Mouse (Mus musculus) G1E (cell line): ENCODE measurements around the gene Ccdc102a. TPM values are rescaled to one million over a fixed set of nuclear protein-coding genes. Genes with fewer than 3 reads are reported as not detected.
"Not testable (repeated sequence)": the region's sequence is repeated elsewhere in the genome, so short reads cannot be mapped to it uniquely, and the experiment has no call there.

ENCODE experiments used
- ATAC-seq: 2 replicates; pipeline ENCODE4 v1.8.0; 2016; ENCODE audit warnings: mild to moderate bottlenecking; ENCODE audit not compliant: insufficient number of reproducible peaks, poor library complexity, low FRiP score, severe bottlenecking; ENCODE audit errors: extremely low read depth
- DNase-seq: peaks from one replicate; pipeline ENCODE4 v3.0.0; 2012; ENCODE audit warnings: low spot score
- H3K27me3 ChIP-seq: 2 replicates; pipeline ENCODE4 v1.6.1; 2012; ENCODE audit warnings: mild to moderate bottlenecking, low read length, inconsistent platforms; ENCODE audit not compliant: insufficient read depth
- H3K36me3 ChIP-seq: replicated peaks from 2 replicates; pipeline ENCODE3; 2012; ENCODE audit warnings: mild to moderate bottlenecking, inconsistent platforms
- H3K4me1 ChIP-seq: 2 replicates; pipeline ENCODE4 v1.6.1; 2012; ENCODE audit warnings: low read depth, low read length, inconsistent platforms, mixed read lengths; ENCODE audit not compliant: insufficient read depth
- H3K4me3 ChIP-seq: 2 replicates; pipeline ENCODE4 v1.5.1; 2012; ENCODE audit warnings: low read depth, mild to moderate bottlenecking, inconsistent platforms, low read length, moderate library complexity, mixed read lengths
- H3K9me3 ChIP-seq: replicated peaks from 2 replicates; pipeline ENCODE4 v1.6.1; 2012; ENCODE audit warnings: inconsistent platforms
- CTCF ChIP-seq: IDR thresholded peaks from 2 replicates; pipeline ENCODE4 v1.5.1; 2012; ENCODE audit warnings: low read depth, low read length, inconsistent platforms, mixed read lengths
- GATA1 ChIP-seq: IDR thresholded peaks from 2 replicates; pipeline ENCODE4 v1.6.1; 2012; ENCODE audit warnings: borderline replicate concordance, low read length, inconsistent platforms, mixed read lengths
- GATA2 ChIP-seq: IDR thresholded peaks from 2 replicates; pipeline ENCODE4 v1.6.1; 2012; ENCODE audit warnings: low read depth, low read length, inconsistent platforms, borderline replicate concordance
- POLR2AphosphoS5 ChIP-seq: IDR thresholded peaks from 2 replicates; pipeline ENCODE4 v1.6.1; 2012; ENCODE audit warnings: low read depth, low read length, inconsistent platforms; ENCODE audit not compliant: insufficient replicate concordance
- TAL1 ChIP-seq: conservative IDR thresholded peaks from 2 replicates; pipeline ENCODE4 v1.6.1; 2012; ENCODE audit warnings: low read depth, low read length, inconsistent platforms, mixed read lengths
- polyA plus RNA-seq: library from polyadenylated mRNA; stranded (reverse); fragments of >175 nt; gene quantifications from 2 replicates; pipeline ENCODE4 v1.2.3, GENCODE M21; 2012
- total RNA-seq, 2 experiments: library from RNA; stranded (forward) in 1 of 2; stranded (reverse) in 1 of 2; fragments of 200-1000 nt in 1 of 2; fragments of >200 nt in 1 of 2; fragmentation: Nextera tagmentation in 1 of 2; gene quantifications; 2 replicates each; pipeline ENCODE4 v1.2.3; 2014 to 2017

Ccdc102a gene
- total and polyA plus RNA-seq, 3 experiments = 3.3 to 20.5 (median 5.5) TPM

DNA sequence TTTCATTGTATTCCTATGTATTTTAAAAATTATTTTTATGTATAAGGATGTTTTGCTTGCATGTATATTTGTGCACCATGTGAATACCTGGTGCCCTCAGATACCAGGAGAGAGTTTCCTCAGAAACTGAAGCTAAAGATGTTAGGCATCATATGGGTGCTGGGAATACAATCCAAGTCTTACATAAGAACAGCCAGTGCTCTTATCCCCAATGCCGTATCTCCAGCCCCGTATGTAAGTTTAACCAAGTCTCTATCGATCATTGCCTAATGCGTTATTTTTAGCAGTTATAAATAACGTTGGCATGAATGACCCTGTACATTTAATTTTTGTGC, 60.9 kb downstream of the Ccdc102a start:
- H3K4me3 ChIP-seq = peak overlapping the region; percentile 93
- no peak for ATAC-seq
- no peak for TF ChIP-seq GATA2
- TF ChIP-seq TAL1 = no peak
- TF ChIP-seq CTCF = no peak
- TF ChIP-seq POLR2AphosphoS5 = no peak
- no peak for TF ChIP-seq GATA1
- H3K4me1 ChIP-seq = peaks cover 39% of the 10 kb centered on the region
- DNase-seq = no peak
- no peaks in the 10 kb centered on the region for H3K27me3 ChIP-seq
- H3K9me3 ChIP-seq = no peaks in the 10 kb centered on the region
- peaks cover 73% of the 10 kb centered on the region for H3K36me3 ChIP-seq

DNA sequence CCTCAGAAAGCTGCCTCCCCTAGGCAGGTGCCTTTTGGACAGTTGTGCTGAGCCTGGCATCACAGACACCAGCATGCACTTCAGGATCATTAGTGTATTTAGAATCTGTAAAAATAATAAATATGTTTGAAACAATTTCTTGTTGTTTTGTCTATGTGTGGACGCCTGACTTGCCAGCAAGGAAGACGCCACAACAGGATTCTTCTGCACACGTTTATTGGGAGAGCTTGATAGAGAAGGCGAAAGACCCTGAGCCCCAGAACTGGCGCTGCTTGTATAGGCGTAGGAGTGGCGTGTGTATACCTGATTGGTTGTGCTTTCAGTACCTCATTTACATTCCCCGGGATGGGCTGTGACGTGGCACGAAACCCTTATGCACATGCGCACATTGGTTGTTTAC, 63.1 kb downstream of the Ccdc102a start:
- Histone ChIP-seq H3K4me1 (peaks cover 21% of the 10 kb centered on the region), H3K36me3 (peaks cover 71% of the 10 kb centered on the region)
- not testable (repeated sequence) for H3K9me3 ChIP-seq, DNase-seq, ATAC-seq, H3K4me3 ChIP-seq, H3K27me3 ChIP-seq

Other genes starting within 250 kb of the Ccdc102a start
- not detected in 2 replicates for gene Pllp, start 221.8 kb downstream of the Ccdc102a start, total RNA-seq (2014; fragmentation: Nextera tagmentation)
- 0.12 and 0.22 TPM in 2 replicates for gene Pllp, start 221.8 kb downstream of the Ccdc102a start, total RNA-seq (2017)
- not detected in 2 replicates for gene Pllp, start 221.8 kb downstream of the Ccdc102a start, polyA plus RNA-seq
- not detected in 2 replicates for gene Ccl22, start 172.5 kb downstream of the Ccdc102a start, total RNA-seq (2014; fragmentation: Nextera tagmentation)
- gene Ccl22, start 172.5 kb downstream of the Ccdc102a start, total RNA-seq (2017) = 0.22 TPM in 1 of 2 replicates, not detected in the other
- 0.02 TPM in 1 of 2 replicates, not detected in the other for gene Ccl22, start 172.5 kb downstream of the Ccdc102a start, polyA plus RNA-seq
- gene Cx3cl1, start 146.1 kb downstream of the Ccdc102a start, total RNA-seq (2014; fragmentation: Nextera tagmentation) = not detected in 2 replicates
- gene Cx3cl1, start 146.1 kb downstream of the Ccdc102a start, total RNA-seq (2017) = 0.06 and 0.38 TPM in 2 replicates
- not detected in 2 replicates for gene Cx3cl1, start 146.1 kb downstream of the Ccdc102a start, polyA plus RNA-seq
- gene Ccl17, start 107.6 kb downstream of the Ccdc102a start, total RNA-seq (2014; fragmentation: Nextera tagmentation) = not detected in 2 replicates
- gene Ccl17, start 107.6 kb downstream of the Ccdc102a start, total RNA-seq (2017) = not detected in 2 replicates
- gene Ccl17, start 107.6 kb downstream of the Ccdc102a start, polyA plus RNA-seq = not detected in 2 replicates
- gene Coq9, start 79.8 kb downstream of the Ccdc102a start, total RNA-seq (2014; fragmentation: Nextera tagmentation) = 60.7 and 68.8 TPM in 2 replicates
- gene Coq9, start 79.8 kb downstream of the Ccdc102a start, total RNA-seq (2017) = 38.2 and 49.3 TPM in 2 replicates
- 109 and 133 TPM in 2 replicates for gene Coq9, start 79.8 kb downstream of the Ccdc102a start, polyA plus RNA-seq
- gene Ciapin1, start 79.7 kb downstream of the Ccdc102a start, total RNA-seq (2014; fragmentation: Nextera tagmentation) = 56.3 and 75.9 TPM in 2 replicates
- 54.0 and 61.0 TPM in 2 replicates for gene Ciapin1, start 79.7 kb downstream of the Ccdc102a start, total RNA-seq (2017)
- 450 and 629 TPM in 2 replicates for gene Ciapin1, start 79.7 kb downstream of the Ccdc102a start, polyA plus RNA-seq
- 92.6 and 95.8 TPM in 2 replicates for gene Polr2c, start 60.6 kb downstream of the Ccdc102a start, total RNA-seq (2014; fragmentation: Nextera tagmentation)
- 65.5 and 66.1 TPM in 2 replicates for gene Polr2c, start 60.6 kb downstream of the Ccdc102a start, total RNA-seq (2017)
- 18.5 and 33.8 TPM in 2 replicates for gene Polr2c, start 60.6 kb downstream of the Ccdc102a start, polyA plus RNA-seq
- gene Dok4, start 41.8 kb downstream of the Ccdc102a start, total RNA-seq (2014; fragmentation: Nextera tagmentation) = 0.53 and 3.7 TPM in 2 replicates
- gene Dok4, start 41.8 kb downstream of the Ccdc102a start, total RNA-seq (2017) = 0.93 and 1.2 TPM in 2 replicates
- gene Dok4, start 41.8 kb downstream of the Ccdc102a start, polyA plus RNA-seq = 0.51 and 0.72 TPM in 2 replicates
- 3.2 and 6.4 TPM in 2 replicates for gene Adgrg5, start 5.6 kb upstream of the Ccdc102a start, total RNA-seq (2014; fragmentation: Nextera tagmentation)
- gene Adgrg5, start 5.6 kb upstream of the Ccdc102a start, total RNA-seq (2017) = 0.76 and 0.87 TPM in 2 replicates
- gene Adgrg5, start 5.6 kb upstream of the Ccdc102a start, polyA plus RNA-seq = 1.9 and 2.9 TPM in 2 replicates
- gene Adgrg1, start 56.7 kb upstream of the Ccdc102a start, total RNA-seq (2014; fragmentation: Nextera tagmentation) = 339 and 345 TPM in 2 replicates
- gene Adgrg1, start 56.7 kb upstream of the Ccdc102a start, total RNA-seq (2017) = 54.0 and 57.7 TPM in 2 replicates
- gene Adgrg1, start 56.7 kb upstream of the Ccdc102a start, polyA plus RNA-seq = 211 and 229 TPM in 2 replicates
- gene Adgrg3, start 99.6 kb upstream of the Ccdc102a start, total RNA-seq (2014; fragmentation: Nextera tagmentation) = not detected in 2 replicates
- gene Adgrg3, start 99.6 kb upstream of the Ccdc102a start, total RNA-seq (2017) = 0.17 and 0.49 TPM in 2 replicates
- 0.10 and 0.12 TPM in 2 replicates for gene Adgrg3, start 99.6 kb upstream of the Ccdc102a start, polyA plus RNA-seq
- not detected in 2 replicates for gene Drc7, start 137.0 kb upstream of the Ccdc102a start, total RNA-seq (2014; fragmentation: Nextera tagmentation)
- gene Drc7, start 137.0 kb upstream of the Ccdc102a start, total RNA-seq (2017) = 0.05 TPM in 1 of 2 replicates, not detected in the other
- gene Drc7, start 137.0 kb upstream of the Ccdc102a start, polyA plus RNA-seq = 0.02 TPM in 1 of 2 replicates, not detected in the other
- gene Katnb1, start 163.1 kb upstream of the Ccdc102a start, total RNA-seq (2014; fragmentation: Nextera tagmentation) = 3.7 and 4.3 TPM in 2 replicates
- 14.3 and 18.1 TPM in 2 replicates for gene Katnb1, start 163.1 kb upstream of the Ccdc102a start, total RNA-seq (2017)
- 31.7 and 40.0 TPM in 2 replicates for gene Katnb1, start 163.1 kb upstream of the Ccdc102a start, polyA plus RNA-seq